Mouse (Mus musculus): ENCODE measurements around the gene Gm9573. TPM values are rescaled to one million over a fixed set of nuclear protein-coding genes. Genes with fewer than 3 reads are reported as not detected.

The Gm9573 gene
- polyA plus RNA-seq (2015; fragmentation: Nextera tagmentation; extraction: Ambion mirVana) = 2.6 and 3.9 TPM in 2 replicates

DNA sequence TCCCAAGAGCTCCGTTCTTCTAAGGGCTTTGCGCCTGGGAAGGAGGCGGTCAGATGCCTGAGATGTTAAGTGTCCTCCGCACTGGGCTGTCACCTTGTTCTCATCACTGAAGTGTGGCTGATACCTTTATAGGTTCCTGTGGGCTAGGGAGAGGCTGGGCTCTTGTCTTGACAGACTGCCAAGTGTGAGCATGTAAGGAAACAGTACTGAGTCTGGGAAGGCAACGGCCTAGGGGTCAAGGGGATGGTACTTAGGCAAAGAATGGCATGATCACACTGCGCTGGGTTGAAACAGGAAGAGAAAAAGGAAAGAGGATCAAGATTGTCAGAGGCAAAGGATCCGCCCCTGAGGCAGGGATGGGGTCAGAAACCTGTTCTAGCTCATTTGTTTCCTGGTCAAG is at the start of gene Gm9573:
TSS of gene Gm9573 (minus strand) at position 101 of the 400 bp plus-strand sequence.
- ATAC-seq (ENCODE audit: low FRiP score, low TSS enrichment) = no peak

DNA sequence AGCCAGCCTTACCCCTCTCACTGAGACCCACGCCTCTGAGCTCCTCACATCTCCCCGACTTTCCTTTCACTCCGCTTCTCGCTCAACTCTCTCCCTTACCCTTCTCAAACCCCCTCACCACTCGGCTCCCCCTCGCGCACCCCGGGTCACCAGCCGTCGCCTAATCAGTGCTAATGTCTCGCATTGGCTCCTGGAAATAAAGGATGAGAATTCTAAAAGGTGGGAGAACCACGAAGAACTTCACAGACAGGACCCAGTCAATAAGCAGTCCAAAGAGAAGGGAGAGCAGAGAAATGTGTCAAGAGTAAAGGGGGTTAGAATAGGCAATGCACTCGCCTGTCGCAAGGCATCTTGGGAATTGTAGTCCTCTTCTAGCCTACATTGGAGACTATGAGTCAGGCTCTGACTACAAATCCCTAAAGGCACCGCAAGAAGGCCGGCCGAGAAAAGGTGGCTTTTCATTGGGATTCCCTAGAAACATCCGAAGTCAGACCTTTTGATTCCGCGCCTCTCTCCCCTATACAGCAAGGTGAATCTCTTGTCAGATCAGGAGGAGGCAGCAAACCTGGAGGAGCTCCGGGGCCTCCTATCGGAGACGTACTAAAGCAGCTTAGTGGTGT is 47.1 kb upstream of the Gm9573 start, which contains the start of gene Gtf2h4:
TSS of gene Gtf2h4 (minus strand) at position 324 of the 620 bp plus-strand sequence.
- WGBS = 0% methylated on average over 23 of the region's 23 CpGs
- peak; percentile 28 for TF ChIP-seq CTCF (IDR thresholded peaks at IDR 0.05; ENCODE audit: low read depth)
- no peak for TF ChIP-seq EP300 (optimal IDR thresholded peaks at IDR 0.05)
- peak; percentile 87 for DNase-seq (ENCODE audit: low spot score)
- H3K27me3 ChIP-seq (ENCODE audit: control insufficient read depth, insufficient read depth, low read length) = no peaks in the 10 kb centered on the region
- H3K9me3 ChIP-seq (ENCODE audit: control insufficient read depth, low read length) = no peaks in the 10 kb centered on the region
- H3K4me2 ChIP-seq (replicated peaks; ENCODE audit: low read depth) = peak within 1 kb of the TSS; percentile 82
- peak within 1 kb of the TSS; percentile 41; the same call in 1 of the 2 replicates for H3K27ac ChIP-seq (replicated peaks)
- ATAC-seq (ENCODE audit: low FRiP score, low TSS enrichment) = peak; percentile 96
- peak within 1 kb of the TSS; percentile 80 for H3K9ac ChIP-seq (ENCODE audit: low read length)
- 0 out of 2 replicates have a peak, but pooled peaks cover 2% of the 10 kb centered on the region for H3K4me1 ChIP-seq (replicated peaks; ENCODE audit: control insufficient read depth, insufficient read depth)
- H3K4me3 ChIP-seq (ENCODE audit: low read depth, low read length) = peak within 1 kb of the TSS; percentile 62
- H3K36me3 ChIP-seq (ENCODE audit: control insufficient read depth, insufficient read depth, low read length) = no peaks in the 10 kb centered on the region

More for the DNA sequence above, at the start of gene Gm9573:
- no peaks in the 10 kb centered on the region for H3K36me3 ChIP-seq (ENCODE audit: control insufficient read depth, insufficient read depth, low read length)
- DNase-seq (ENCODE audit: low spot score) = no peak
- H3K4me2 ChIP-seq (replicated peaks; ENCODE audit: low read depth) = no peak within 1 kb of the TSS
- H3K9ac ChIP-seq (ENCODE audit: low read length) = no peak within 1 kb of the TSS
- H3K4me1 ChIP-seq (replicated peaks; ENCODE audit: control insufficient read depth, insufficient read depth) = no peaks in the 10 kb centered on the region
- TF ChIP-seq CTCF (IDR thresholded peaks at IDR 0.05; ENCODE audit: low read depth) = no peak
- TF ChIP-seq EP300 (optimal IDR thresholded peaks at IDR 0.05) = no peak
- no peaks in the 10 kb centered on the region for H3K9me3 ChIP-seq (ENCODE audit: control insufficient read depth, low read length)
- H3K27ac ChIP-seq (replicated peaks) = no peak within 1 kb of the TSS
- WGBS = 81% methylated on average over 7 of the region's 7 CpGs
- no peak within 1 kb of the TSS for H3K4me3 ChIP-seq (ENCODE audit: low read depth, low read length)
- H3K27me3 ChIP-seq (ENCODE audit: control insufficient read depth, insufficient read depth, low read length) = no peaks in the 10 kb centered on the region

DNA sequence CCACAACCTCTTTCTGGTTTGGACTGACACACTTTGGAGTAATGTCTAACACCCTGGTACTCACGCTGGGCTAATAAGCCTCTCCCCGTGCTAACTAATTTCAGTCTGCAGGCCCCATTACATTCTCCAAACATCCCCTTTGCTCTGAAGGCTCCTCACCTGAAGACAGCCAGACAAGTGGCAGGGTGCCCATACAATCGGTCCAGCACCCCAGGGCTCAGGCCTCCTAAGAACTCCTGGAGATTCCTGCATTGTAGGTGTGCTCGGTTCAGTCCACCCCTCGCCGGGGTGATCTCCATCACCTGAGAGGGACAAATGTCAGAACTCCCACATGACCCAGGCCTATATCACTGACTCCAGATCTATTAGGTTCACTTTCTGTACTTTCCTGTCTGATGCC is 46.1 kb upstream of the Gm9573 start:
- ATAC-seq (ENCODE audit: low FRiP score, low TSS enrichment) = no peak
- no peak for DNase-seq (ENCODE audit: low spot score)
- 0 out of 2 replicates have a peak, but pooled peaks cover 2% of the 10 kb centered on the region for H3K4me1 ChIP-seq (replicated peaks; ENCODE audit: control insufficient read depth, insufficient read depth)
- WGBS = 92% methylated on average over 6 of the region's 6 CpGs
- H3K27me3 ChIP-seq (ENCODE audit: control insufficient read depth, insufficient read depth, low read length) = no peaks in the 10 kb centered on the region
- no peaks in the 10 kb centered on the region for H3K9me3 ChIP-seq (ENCODE audit: control insufficient read depth, low read length)
- no peak overlapping the region; the same call in 1 of the 2 replicates for H3K4me2 ChIP-seq (replicated peaks; ENCODE audit: low read depth)
- no peak overlapping the region for H3K27ac ChIP-seq (replicated peaks)
- H3K36me3 ChIP-seq (ENCODE audit: control insufficient read depth, insufficient read depth, low read length) = no peaks in the 10 kb centered on the region
- H3K9ac ChIP-seq (ENCODE audit: low read length) = no peak overlapping the region; the same call in 1 of the 2 replicates
- TF ChIP-seq EP300 (optimal IDR thresholded peaks at IDR 0.05) = no peak
- no peak for TF ChIP-seq CTCF (IDR thresholded peaks at IDR 0.05; ENCODE audit: low read depth)
- H3K4me3 ChIP-seq (ENCODE audit: low read depth, low read length) = no peak overlapping the region

DNA sequence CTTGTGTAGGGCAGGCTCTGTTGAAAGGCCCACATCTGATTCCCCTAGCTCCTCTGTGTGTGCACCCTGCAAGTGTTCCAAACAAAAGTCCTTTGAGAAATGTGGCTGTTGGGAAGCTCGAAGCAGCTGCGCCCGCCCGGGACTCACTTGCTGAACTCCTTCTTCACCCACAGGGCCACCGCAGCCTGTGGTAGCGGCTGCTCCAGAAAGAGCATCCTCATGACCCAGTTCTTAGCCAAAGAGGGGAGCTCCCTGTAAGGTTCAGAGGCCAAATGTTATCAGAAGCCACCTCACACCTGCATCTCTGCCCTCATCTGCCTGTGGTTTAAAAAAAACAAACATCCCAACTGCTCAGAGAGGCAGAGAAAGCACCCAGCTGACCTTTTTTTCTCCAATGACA is 45.4 kb upstream of the Gm9573 start:
- 76% methylated on average over 6 of the region's 6 CpGs for WGBS
- Histone ChIP-seq H3K9me3 (ENCODE audit: control insufficient read depth, low read length) (no peaks in the 10 kb centered on the region), H3K4me3 (ENCODE audit: low read depth, low read length) (no peak overlapping the region), H3K27me3 (ENCODE audit: control insufficient read depth, insufficient read depth, low read length) (no peaks in the 10 kb centered on the region), H3K4me2 (replicated peaks; ENCODE audit: low read depth) (no peak overlapping the region), H3K27ac (replicated peaks) (no peak overlapping the region), H3K9ac (ENCODE audit: low read length) (no peak overlapping the region), H3K4me1 (replicated peaks; ENCODE audit: control insufficient read depth, insufficient read depth) (0 out of 2 replicates have a peak, but pooled peaks cover 2% of the 10 kb centered on the region), H3K36me3 (ENCODE audit: control insufficient read depth, insufficient read depth, low read length) (no peaks in the 10 kb centered on the region)
- no peak for DNase-seq (ENCODE audit: low spot score)
- ATAC-seq (ENCODE audit: low FRiP score, low TSS enrichment) = no peak
- TF ChIP-seq CTCF (IDR thresholded peaks at IDR 0.05; ENCODE audit: low read depth) = no peak
- no peak for TF ChIP-seq EP300 (optimal IDR thresholded peaks at IDR 0.05)

DNA sequence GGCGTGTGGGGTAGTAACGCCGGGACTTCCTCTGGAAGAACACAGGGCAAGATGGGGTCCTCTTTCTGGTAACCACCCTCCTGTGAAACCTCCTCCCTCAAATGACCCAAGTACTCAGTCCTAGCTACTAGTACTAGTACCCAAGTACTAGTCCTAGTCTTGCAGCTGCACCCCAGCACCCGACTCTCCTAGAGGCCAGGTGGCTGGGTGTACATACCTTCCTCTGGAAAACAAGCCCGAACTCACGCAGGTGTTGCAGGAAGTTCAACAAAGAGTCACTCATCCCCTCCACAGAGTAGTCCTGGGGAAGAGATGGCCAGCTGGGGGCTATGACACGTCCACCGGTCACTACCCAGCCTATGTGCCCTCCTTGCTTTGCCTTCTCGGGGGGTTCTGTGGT is 43.3 kb upstream of the Gm9573 start:
- no peaks in the 10 kb centered on the region for H3K27me3 ChIP-seq (ENCODE audit: control insufficient read depth, insufficient read depth, low read length)
- TF ChIP-seq EP300 (optimal IDR thresholded peaks at IDR 0.05) = no peak
- no peak for TF ChIP-seq CTCF (IDR thresholded peaks at IDR 0.05; ENCODE audit: low read depth)
- no peak for ATAC-seq (ENCODE audit: low FRiP score, low TSS enrichment)
- H3K27ac ChIP-seq (replicated peaks) = no peak overlapping the region
- no peak overlapping the region for H3K9ac ChIP-seq (ENCODE audit: low read length)
- H3K4me1 ChIP-seq (replicated peaks; ENCODE audit: control insufficient read depth, insufficient read depth) = 0 out of 2 replicates have a peak, but pooled peaks cover 2% of the 10 kb centered on the region
- H3K36me3 ChIP-seq (ENCODE audit: control insufficient read depth, insufficient read depth, low read length) = no peaks in the 10 kb centered on the region
- WGBS = 95% methylated on average over 9 of the region's 9 CpGs
- no peaks in the 10 kb centered on the region for H3K9me3 ChIP-seq (ENCODE audit: control insufficient read depth, low read length)
- H3K4me2 ChIP-seq (replicated peaks; ENCODE audit: low read depth) = no peak overlapping the region
- H3K4me3 ChIP-seq (ENCODE audit: low read depth, low read length) = no peak overlapping the region
- DNase-seq (ENCODE audit: low spot score) = no peak

Data from stomach, postnatal 0 days (tissue).